Mouse (Mus musculus) liver, adult (tissue): ENCODE results near the gene Hectd4.

Source experiments
- GATA4 ChIP-seq: IDR thresholded peaks from 2 replicates; pipeline ENCODE4 v1.6.1; 2014; ENCODE audit warnings: mild to moderate bottlenecking, low read length; ENCODE audit not compliant: insufficient replicate concordance

Hectd4 gene

GRCm38 (mm10) chr5:121248766-121249394 lies 28.9 kb downstream of the Hectd4 start:
- TF ChIP-seq GATA4: no peak

- no peak for TF ChIP-seq GATA4
Observed at GRCm38 (mm10) chr5:121249693-121250092, 29.7 kb downstream of the Hectd4 start.

DNA sequence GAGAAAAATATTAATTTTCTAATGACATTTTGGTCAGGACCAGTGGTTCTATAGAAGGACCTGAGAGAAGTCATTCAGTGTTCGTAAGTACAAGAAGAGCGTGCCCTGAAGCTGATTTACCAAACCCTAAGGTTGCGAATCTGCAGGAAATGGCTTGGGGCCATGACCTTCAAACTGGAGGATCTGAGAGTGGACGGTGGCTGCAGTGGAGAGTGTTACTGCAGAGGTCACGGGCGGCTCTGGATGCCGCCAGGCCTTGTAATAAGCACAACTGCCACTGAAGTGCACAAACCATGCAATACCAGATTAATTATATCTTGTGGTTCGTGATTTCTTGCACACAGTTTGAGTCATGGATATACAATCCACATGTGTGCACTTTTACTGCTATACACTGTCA lies 31.8 kb downstream of the Hectd4 start:
- no peak for TF ChIP-seq GATA4

DNA sequence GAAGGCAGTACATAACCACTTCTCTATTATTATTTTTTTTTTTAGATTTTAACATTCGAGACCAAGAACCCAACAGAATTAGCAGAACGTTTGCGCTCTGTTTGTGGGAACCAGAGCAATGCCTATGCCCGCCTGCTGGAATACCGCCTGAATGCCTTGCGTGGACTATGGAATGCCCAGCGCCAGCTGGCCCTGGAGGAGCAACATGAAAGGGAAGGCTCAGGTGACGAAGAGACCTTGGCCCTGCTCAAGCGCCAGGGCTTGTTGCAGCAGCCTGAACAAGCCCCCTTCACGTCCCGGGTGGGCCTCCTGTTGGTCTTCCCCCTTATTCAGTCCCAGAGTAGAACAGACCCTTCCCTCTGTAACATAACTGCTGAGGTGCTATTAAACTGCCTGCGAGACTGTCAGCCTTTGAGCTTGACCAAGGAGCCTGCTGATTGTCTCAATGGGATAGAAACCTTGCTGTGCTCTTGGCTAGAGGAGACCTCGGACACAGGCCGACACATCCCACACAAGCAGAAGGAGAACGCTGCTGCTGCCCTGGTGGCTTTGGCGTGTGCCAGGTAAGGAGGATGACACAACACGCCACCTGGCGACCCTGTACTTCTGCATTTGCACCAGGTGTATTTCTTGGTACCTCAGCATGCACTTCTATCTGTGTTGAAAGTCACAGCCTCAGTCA lies 33.9 kb downstream of the Hectd4 start:
- no peak for TF ChIP-seq GATA4

- TF ChIP-seq GATA4: no peak
Observed at GRCm38 (mm10) chr5:121254977-121255376, 35.0 kb downstream of the Hectd4 start.

- no peak for TF ChIP-seq GATA4
Observed at GRCm38 (mm10) chr5:121261806-121262205, 41.8 kb downstream of the Hectd4 start.

GRCm38 (mm10) chr5:121262415-121262814 lies 42.4 kb downstream of the Hectd4 start:
- no peak for TF ChIP-seq GATA4

- no peak for TF ChIP-seq GATA4
Observed at GRCm38 (mm10) chr5:121264593-121264992, 44.6 kb downstream of the Hectd4 start.

DNA sequence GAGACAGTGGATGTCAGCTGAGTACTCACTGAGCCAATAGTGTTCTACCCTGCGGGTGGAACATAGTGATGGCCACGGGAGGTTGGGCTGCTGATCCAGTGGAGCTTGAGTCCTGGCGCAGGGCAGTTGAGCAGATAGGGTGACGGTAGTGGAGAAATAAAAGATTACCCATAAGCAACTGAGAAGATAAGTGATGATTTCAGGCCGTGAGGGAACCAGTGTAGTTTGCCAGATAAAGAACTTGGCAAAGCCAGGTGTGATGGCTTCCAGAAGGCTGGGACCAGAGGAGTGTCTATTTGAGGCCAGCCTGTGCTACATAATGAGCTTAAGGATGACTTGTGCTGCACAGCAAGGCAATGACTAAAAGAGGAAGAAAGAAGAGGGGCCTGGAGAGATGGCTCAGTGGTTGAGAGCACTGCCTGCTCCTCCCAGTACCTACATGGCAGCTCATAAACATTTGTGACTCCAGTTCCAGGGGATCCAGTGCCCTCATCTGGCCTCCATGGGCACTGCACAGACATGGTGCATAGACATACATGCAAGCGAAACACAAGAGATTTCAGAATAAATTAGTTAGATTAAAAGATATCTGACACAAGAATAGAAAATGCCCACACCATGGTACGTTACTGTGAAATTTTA lies 46.8 kb downstream of the Hectd4 start:
- no peak for TF ChIP-seq GATA4

DNA sequence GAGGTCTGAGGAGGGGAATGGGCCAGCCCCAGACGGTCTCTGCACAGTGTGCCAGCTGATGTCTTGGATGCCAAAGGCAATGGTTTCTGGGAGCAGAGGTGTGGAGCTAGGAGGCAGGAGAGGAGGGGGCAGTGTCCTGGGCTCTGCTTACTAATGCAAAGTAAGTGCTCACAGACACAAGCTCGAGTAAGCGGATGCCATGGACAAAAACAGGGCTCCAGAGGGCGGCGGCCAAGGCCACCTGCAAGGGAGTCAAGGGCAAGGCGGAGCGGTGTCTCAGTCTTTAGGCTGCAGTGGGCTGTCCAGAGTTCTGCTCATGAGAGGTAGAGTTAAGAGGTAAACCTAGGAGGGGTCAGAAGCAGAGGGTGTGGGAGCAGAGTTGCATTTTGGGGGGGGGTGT lies 51.0 kb downstream of the Hectd4 start:
- TF ChIP-seq GATA4: no peak

- TF ChIP-seq GATA4: no peak
Observed at GRCm38 (mm10) chr5:121276808-121277207, 56.8 kb downstream of the Hectd4 start.

- no peak for TF ChIP-seq GATA4
Observed at GRCm38 (mm10) chr5:121280456-121280855, 60.4 kb downstream of the Hectd4 start.

DNA sequence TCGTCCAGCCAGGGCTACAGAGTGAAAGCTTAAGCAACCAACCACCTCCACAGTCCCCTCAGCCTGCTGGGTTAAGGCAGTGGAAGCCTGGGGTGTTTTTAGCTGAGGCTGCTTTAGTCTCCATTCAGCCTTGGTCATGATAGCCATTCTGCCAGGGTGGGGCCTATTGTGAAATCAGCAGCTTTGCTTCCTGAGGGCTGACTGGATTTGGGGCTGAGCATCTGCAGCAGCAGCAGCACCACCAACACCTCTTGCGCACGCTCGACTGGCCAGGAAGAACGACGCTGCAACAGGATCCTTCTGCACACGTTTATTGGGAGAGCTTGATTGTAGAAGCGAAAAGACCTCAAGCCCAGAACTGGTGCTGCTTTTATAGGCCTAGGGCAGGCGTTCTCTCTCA lies 63.0 kb downstream of the Hectd4 start:
- TF ChIP-seq GATA4: no peak

GRCm38 (mm10) chr5:121284816-121285215 lies 64.8 kb downstream of the Hectd4 start:
- TF ChIP-seq GATA4: no peak

- no peak for TF ChIP-seq GATA4
Observed at GRCm38 (mm10) chr5:121287213-121287612, 67.2 kb downstream of the Hectd4 start.

GRCm38 (mm10) chr5:121290289-121290688 lies 70.3 kb downstream of the Hectd4 start:
- TF ChIP-seq GATA4: no peak
